Mouse (Mus musculus) kidney, postnatal 25 days (tissue): Measurements from ENCODE around the gene Ttc19.
A peak's percentile ranks its signal among the peaks of the same experiment; 100 is the strongest.
"Not testable (repeated sequence)": the region's sequence is repeated elsewhere in the genome, so short reads cannot be mapped to it uniquely, and the experiment has no call there.

Source experiments
- DNase-seq, 2 experiments: peaks; one replicate each; pipeline ENCODE4 v3.0.0; 2021; ENCODE audit warnings: mixed read lengths in 2 of 2

The Ttc19 gene

GRCm38 (mm10) chr11:62284020-62284419 lies 2.7 kb downstream of the Ttc19 start:
- not testable (repeated sequence) for DNase-seq

- DNase-seq, result no peak
Observed at GRCm38 (mm10) chr11:62285020-62285419, 3.7 kb downstream of the Ttc19 start.

DNA sequence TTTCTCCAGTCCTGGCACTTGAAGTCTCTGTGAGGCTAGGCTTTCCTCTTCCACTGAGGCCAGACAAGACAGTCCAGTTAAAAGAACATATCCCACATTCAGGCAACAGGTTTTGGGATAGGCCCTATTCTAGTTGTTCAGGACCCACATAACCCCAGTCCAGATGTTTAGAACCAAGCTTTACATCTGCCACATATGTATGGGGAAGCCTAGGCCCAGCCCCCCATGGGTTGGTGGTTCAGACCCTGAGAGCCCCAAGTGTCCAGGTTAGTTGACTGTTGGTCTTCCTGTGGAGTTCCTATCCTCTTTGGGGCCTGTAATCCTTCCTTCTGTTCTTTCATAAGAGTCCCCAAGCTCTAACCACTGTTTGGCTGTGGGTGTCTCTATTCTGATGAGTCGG lies 6.4 kb downstream of the Ttc19 start:
- DNase-seq, result no peak

DNA sequence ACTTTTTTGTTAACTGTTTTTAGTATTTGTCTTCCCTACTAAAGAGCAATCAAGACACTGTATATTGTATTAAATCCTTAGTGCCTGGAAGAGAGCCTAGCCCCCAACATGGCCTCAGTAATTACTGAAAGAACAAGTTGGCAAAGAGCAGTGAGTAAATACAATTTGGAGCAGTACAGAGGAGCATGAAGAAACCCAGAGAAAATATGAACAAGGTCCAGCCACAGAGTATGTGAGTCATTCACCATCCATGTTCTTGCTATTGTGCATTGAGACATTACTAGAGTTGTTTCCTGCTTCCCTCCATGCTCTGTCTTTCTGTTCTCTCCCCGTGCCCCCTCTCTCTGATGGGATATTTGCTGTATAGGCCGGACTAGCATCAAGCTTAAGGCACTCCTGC lies 12.8 kb downstream of the Ttc19 start:
- DNase-seq, result no peak

DNA sequence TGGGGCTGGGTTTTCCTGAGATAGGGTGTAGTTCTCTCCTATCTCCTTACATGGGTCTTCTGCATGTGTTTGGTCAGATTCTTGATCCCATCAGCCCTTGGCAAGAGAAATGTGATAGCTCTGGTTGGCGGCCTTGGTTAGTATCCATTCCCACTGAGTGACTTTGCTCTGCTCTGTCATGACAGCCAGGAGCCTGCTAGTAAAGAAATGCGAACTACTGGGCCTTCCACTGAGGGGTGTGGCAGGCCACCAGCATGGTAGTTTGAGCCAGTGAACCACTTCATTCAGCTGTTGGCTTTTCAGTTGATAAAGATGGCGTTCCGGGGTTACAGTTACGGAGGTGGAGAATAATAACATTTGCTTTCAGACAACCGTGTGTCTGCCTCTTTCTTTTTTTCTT lies 17.6 kb downstream of the Ttc19 start:
- DNase-seq, result no peak

DNA sequence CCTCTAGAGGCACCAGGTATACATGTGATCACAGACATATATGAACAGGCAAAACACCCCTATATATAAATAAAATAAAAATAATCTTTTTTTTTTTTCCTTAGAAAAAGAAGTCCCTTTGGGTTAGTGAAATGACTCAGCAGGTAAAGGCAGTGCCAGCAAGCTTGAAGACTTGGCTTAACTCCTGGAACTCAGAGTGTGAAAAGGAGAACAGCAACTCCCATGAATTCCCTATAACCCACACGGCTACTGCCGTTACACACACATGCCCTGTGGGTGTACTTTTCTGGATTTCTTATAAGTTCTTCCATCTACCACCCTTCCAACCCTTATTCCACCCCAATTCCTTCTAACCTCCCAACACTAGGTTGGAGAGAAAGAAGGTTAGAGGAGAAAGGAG lies 24.6 kb downstream of the Ttc19 start:
- no peak for DNase-seq

DNA sequence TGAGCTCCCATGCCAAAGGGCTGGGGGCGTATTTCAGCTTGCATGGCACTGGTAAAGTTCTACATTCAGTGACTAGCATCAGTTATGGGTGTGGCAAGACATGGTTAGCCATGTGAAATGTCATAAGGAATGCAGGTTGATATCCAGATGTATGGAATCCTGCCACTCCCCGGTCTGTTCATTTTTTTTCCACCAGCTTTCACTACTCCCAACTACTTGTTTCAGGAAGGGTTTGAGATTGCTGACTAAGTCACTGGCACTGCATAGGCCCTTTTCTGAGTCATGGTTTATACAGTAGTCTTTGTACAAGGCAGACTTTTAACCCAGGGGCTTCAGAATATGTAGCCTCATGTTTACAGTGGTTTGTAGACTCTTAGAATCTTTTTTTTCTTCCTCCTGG lies 28.0 kb downstream of the Ttc19 start:
- no peak for DNase-seq

GRCm38 (mm10) chr11:62314984-62315383 lies 33.7 kb downstream of the Ttc19 start:
- DNase-seq, result no peak

DNA sequence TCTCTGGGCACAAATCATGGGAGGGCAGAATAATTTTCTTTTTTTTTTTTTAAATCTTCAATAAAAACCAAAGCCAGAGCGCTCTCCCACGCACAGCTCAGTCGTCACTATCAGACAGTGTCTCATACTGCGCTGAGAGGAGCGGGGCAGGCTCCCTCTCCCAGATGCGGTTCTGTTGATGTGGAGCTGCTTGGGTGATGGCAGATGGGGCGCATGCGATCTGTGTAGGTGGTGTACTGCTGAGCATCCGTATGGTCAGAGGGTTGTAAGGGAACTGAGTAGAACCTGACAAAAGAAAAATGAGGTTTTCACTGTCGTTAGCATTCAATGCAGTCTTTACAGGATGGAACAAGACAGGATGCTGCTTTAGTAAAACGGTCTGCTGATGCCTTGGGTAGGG lies 36.5 kb downstream of the Ttc19 start:
- no peak for DNase-seq

DNA sequence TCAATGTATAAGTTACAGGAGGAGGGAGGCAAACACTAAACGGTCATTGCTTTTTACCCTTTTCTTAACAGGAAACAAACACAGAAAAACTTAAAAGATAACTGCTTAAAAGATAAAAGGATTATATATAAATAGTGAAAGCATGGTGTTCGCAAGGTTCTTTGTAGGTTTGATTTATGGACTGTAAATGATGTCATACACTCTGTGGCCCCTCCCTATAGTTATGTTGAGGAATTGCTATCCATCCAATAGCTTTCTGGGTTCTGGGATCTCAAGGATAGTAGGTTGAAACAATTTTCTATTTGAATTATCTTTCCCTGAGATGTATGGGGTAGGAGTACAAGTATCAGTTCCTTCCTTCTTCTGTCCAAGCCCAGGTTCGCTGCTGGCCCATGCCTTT lies 38.8 kb downstream of the Ttc19 start:
- no peak for DNase-seq

GRCm38 (mm10) chr11:62323659-62324058 lies 42.4 kb downstream of the Ttc19 start:
- no peak for DNase-seq

DNA sequence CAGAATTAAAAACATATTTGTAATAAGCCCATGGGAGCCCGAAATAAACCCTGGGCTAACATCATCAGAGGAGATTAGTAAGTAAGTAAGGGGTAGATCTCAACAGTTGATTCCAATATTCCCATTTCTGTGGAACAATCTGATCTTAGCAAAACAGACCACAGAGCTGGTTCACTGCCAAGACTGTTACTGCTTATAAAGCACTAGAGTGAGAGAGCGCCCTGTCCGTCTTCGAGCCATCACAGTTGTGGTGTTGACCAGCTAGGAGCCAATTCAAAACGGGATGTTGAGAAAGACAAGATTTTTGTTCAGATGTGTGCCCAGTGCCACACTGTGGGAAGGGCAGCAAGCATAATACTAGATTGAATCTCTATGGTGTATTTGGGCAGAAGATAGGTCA lies 49.9 kb downstream of the Ttc19 start:
- DNase-seq, result peak; percentile 31 to 47

DNA sequence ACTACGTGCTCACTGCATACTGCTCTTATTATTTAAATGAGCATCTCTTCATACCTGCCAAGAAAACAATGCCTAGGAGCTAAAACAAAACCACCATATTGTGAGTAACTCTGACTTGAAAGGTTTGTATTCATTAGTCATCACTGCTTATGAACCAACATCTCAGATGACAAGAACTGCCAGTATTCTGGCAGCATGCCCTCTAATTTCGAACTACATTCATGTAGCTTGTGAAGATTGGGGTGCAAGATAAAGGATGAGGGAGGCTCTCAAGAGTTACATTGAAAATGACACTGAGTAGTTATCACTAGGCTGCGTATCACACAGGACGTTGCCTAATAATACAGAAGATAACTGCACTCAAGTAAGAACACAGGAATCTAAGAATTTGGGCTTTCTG lies 51.0 kb downstream of the Ttc19 start:
- DNase-seq, result no peak

DNA sequence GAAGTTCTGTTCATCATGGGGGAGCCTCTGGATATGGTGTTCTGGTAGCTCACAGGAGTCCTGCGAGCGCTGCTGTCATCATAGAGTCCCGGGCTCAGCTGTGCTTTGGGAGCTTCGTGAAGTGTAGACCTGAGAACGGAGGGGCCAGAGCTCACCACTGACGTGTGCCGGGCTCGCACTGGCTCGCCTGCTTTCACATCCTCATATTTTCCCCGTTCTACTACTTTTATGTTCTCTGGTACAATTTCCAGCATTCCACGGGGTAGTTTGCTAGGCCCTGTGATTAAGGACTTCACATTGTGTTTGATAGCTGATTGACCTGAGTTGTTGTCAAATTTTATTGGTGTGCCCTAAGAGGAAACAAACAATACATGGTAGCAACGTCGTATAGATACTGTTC lies 61.7 kb downstream of the Ttc19 start:
- no peak for DNase-seq

DNA sequence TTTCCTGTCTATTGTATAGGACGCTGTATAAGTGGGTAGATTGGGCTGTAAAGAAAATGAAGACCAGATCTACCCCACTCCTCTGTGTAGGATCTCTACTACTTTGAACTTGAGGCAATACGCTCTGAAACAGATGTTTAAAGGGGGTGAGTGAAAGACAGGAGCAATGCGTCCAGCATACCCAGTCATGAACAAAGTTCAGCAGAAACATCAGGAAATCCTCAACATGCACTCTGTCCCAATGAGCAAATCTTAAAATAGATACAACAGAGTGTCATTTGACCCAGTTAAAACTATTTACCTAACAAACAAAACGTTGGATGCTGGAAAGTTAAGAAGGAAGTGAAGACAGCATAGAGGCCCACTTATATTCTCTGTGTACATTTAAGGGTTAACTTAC lies 70.7 kb downstream of the Ttc19 start:
- no peak for DNase-seq

- DNase-seq, result no peak
Observed at GRCm38 (mm10) chr11:62355216-62355615, 73.9 kb downstream of the Ttc19 start.

- DNase-seq, result no peak
Observed at GRCm38 (mm10) chr11:62366879-62367278, 85.6 kb downstream of the Ttc19 start.

DNA sequence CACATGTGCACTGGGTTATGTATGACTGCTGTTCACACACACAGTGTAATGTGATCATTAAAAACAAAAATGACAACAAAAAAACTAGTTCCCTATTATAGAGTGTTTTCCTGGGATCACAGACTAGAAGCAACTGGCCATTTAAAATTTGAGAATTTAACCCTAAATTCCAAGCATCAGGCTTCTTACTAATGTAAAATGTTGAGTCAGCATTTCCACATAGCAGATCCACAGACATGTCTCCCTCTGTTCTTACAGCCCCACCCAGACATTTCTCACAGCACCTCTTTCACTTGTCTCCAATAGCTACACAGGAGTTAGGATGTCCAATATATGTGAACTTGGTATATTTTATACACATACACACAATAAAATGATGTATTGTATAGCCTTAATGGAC lies 88.7 kb downstream of the Ttc19 start:
- DNase-seq, result no peak

DNA sequence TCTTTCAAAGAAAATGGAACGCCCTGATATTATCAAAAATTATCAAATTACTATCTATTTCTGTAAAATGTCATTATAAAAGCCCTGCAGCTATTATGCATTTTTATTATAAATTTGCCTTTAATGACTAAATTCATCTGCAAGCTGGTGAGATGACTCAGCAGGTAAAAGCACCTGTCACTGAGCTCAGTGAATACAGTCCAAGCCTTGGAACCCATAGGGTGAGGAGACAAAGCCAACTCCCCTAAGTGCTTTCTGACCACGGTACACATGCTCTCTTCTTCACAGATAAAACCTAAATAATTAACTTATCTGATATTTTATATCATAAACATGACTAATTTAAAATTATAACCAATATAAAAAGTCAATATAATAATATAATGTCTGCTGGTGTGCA lies 90.5 kb downstream of the Ttc19 start:
- DNase-seq, result no peak

DNA sequence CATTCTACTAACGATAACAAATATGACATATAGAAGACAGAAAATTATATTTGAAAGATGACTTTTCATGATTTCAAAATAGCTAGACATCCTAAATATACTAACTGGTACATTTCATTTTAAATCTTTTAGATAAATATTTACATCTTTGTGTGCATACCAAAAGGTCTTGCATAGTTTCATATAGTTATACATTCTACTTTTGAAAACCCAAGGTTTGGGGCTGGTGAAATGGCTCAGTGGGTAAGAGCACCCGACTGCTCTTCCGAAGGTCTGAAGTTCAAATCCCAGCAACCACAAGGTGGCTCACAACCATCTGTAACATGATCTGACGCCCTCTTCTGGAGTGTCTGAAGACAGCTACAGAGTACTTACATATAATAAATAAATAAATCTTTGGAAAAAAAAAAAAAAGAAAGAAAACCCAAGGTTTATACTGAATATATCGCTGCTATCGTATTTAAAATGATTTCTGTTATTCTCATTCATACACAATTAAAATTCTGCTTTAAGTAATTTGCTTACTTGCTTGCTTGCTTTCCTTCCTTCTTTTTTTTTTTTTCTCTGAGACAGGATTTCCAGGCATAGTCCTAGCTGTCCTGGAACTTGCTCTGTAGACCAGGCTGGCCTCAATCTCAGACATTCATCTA lies 96.1 kb downstream of the Ttc19 start:
- not testable (repeated sequence) for DNase-seq
